Mouse (Mus musculus) heart, postnatal 0 days (tissue): ENCODE measurements around the gene Map3k7cl. TPM values are rescaled to one million over a fixed set of nuclear protein-coding genes. Genes with fewer than 3 reads are reported as not detected.

Source experiments
- ATAC-seq: fragments of 200-750 bp; cut with Nextera tagmentation; 2 replicates; pipeline ENCODE4 v1.8.0; 2017; ENCODE audit warnings: low read depth, moderate number of reproducible peaks, moderate library complexity; ENCODE audit not compliant: insufficient read depth
- DNase-seq: peaks from one replicate; pipeline ENCODE4 v3.0.0-alpha.2; 2016; ENCODE audit warnings: low spot score
- H3K27ac ChIP-seq: fragments of 300-500 bp; sonication (generic); 2 replicates; pipeline ENCODE4 v1.5.1; 2014; ENCODE audit warnings: low read depth, mild to moderate bottlenecking
- H3K27me3 ChIP-seq: fragments of 300-500 bp; sonication (generic); 2 replicates; pipeline ENCODE4 v1.6.1; 2014; ENCODE audit warnings: low read length, mixed read lengths; ENCODE audit not compliant: control insufficient read depth, insufficient read depth
- H3K36me3 ChIP-seq: fragments of 300-500 bp; sonication (generic); replicated peaks from 2 replicates; pipeline ENCODE4 v1.6.1; 2014; ENCODE audit warnings: low read length, mixed read lengths; ENCODE audit not compliant: control insufficient read depth, insufficient read depth
- H3K4me1 ChIP-seq: fragments of 300-500 bp; sonication (generic); 2 replicates; pipeline ENCODE4 v1.6.1; 2014; ENCODE audit warnings: antibody characterized with exemption; ENCODE audit not compliant: control insufficient read depth, insufficient read depth
- H3K4me2 ChIP-seq: fragments of 300-500 bp; sonication (generic); 2 replicates; pipeline ENCODE4 v1.6.1; 2014; ENCODE audit warnings: low read depth, mild to moderate bottlenecking, low read length, moderate library complexity
- H3K4me3 ChIP-seq: fragments of 300-500 bp; sonication (generic); 2 replicates; pipeline ENCODE4 v1.5.1; 2014; ENCODE audit warnings: low read depth, low read length
- H3K9ac ChIP-seq: fragments of 300-500 bp; sonication (generic); replicated peaks from 2 replicates; pipeline ENCODE4 v1.6.1; 2014; ENCODE audit warnings: low read depth, low read length, mixed read lengths
- H3K9me3 ChIP-seq: fragments of 300-500 bp; sonication (generic); replicated peaks from 2 replicates; pipeline ENCODE4 v1.6.1; 2016; ENCODE audit warnings: low read length; ENCODE audit not compliant: control insufficient read depth
- CTCF ChIP-seq: IDR thresholded peaks from 2 replicates; pipeline ENCODE4 v1.5.1; 2016; ENCODE audit warnings: antibody characterized with exemption, control low read depth, low read depth
- EP300 ChIP-seq: IDR thresholded peaks from 2 replicates; pipeline ENCODE4 v1.6.1; 2016; ENCODE audit warnings: antibody characterized with exemption, low read depth
- WGBS: fragments of 180-500 bp; shearing (Covaris S2); extraction: QIAGEN DNeasy Blood & Tissue Kit; methylation state at CpG from one replicate; pipeline ENCODE4 v1.1.7; 2014; 5-methylcytosine and 5-hydroxymethylcytosine counted together
- polyA plus RNA-seq: library from polyadenylated mRNA; unstranded; fragments of >200 nt; fragmentation: Nextera tagmentation; extraction: Ambion mirVana; gene quantifications from 2 replicates; pipeline ENCODE4 v1.2.1, GENCODE M21; 2015
- total RNA-seq: library from RNA; depleted of rRNA; stranded (reverse); fragments of >200 nt; gene quantifications from 2 replicates; pipeline ENCODE4 v1.2.3, GENCODE M21; 2014; ENCODE audit warnings: low replicate concordance

The Map3k7cl gene
- total and polyA plus RNA-seq, 2 experiments from 2014 or later: 1.0 to 3.6 TPM

GRCm38 (mm10) chr16:87612218-87612838, 59.2 kb downstream of the Map3k7cl start:
- Histone ChIP-seq H3K27me3 (no peaks in the 10 kb centered on the region), H3K9ac (no peak overlapping the region), H3K4me1 (no peaks in the 10 kb centered on the region; the same call in 1 of the 2 replicates), H3K27ac (no peak overlapping the region), H3K36me3 (no peaks in the 10 kb centered on the region), H3K4me3 (no peak overlapping the region), H3K9me3 (no peaks in the 10 kb centered on the region), H3K4me2 (peak overlapping the region; percentile 58; the same call in 1 of the 2 replicates)
- TF ChIP-seq EP300 (no peak), CTCF (no peak)
- DNase-seq (no peak), ATAC-seq (no peak)
- 76% methylated on average over 15 of the region's 15 CpGs for WGBS

GRCm38 (mm10) chr16:87617377-87617776, 64.2 kb downstream of the Map3k7cl start:
- 79% methylated on average over 6 of the region's 6 CpGs for WGBS

GRCm38 (mm10) chr16:87621246-87621645, 68.1 kb downstream of the Map3k7cl start:
- H3K9me3 ChIP-seq: peaks cover 10% of the 10 kb centered on the region; the same call in 1 of the 2 replicates
- H3K27me3 ChIP-seq: no peaks in the 10 kb centered on the region
- WGBS: 75% methylated on average over 3 of the region's 3 CpGs
- no peak overlapping the region for H3K27ac ChIP-seq
- DNase-seq: no peak
- no peak overlapping the region for H3K9ac ChIP-seq
- H3K36me3 ChIP-seq: no peaks in the 10 kb centered on the region
- no peak overlapping the region for H3K4me2 ChIP-seq
- no peak overlapping the region for H3K4me3 ChIP-seq
- TF ChIP-seq EP300 (no peak), CTCF (no peak)
- ATAC-seq: no peak
- H3K4me1 ChIP-seq: no peaks in the 10 kb centered on the region

More at GRCm38 (mm10) chr16:87617377-87617776, 64.2 kb downstream of the Map3k7cl start:
- Histone ChIP-seq H3K36me3 (no peaks in the 10 kb centered on the region), H3K9me3 (no peaks in the 10 kb centered on the region), H3K9ac (no peak overlapping the region), H3K27ac (no peak overlapping the region), H3K4me2 (no peak overlapping the region), H3K27me3 (no peaks in the 10 kb centered on the region), H3K4me1 (no peaks in the 10 kb centered on the region), H3K4me3 (no peak overlapping the region)
- DNase-seq: no peak
- no peak for ATAC-seq
- TF ChIP-seq CTCF (no peak), EP300 (no peak)

GRCm38 (mm10) chr16:87623881-87624280, 70.8 kb downstream of the Map3k7cl start:
- ATAC-seq (no peak), DNase-seq (no peak)
- H3K4me3 ChIP-seq: no peak overlapping the region
- H3K9me3 ChIP-seq: peaks cover 21% of the 10 kb centered on the region
- H3K36me3 ChIP-seq: no peaks in the 10 kb centered on the region
- no peaks in the 10 kb centered on the region for H3K27me3 ChIP-seq
- H3K4me2 ChIP-seq: no peak overlapping the region
- TF ChIP-seq CTCF (no peak), EP300 (no peak)
- H3K4me1 ChIP-seq: no peaks in the 10 kb centered on the region
- WGBS: 83% methylated on average over 5 of the region's 5 CpGs
- no peak overlapping the region for H3K27ac ChIP-seq
- no peak overlapping the region for H3K9ac ChIP-seq

- TF ChIP-seq EP300 (no peak), CTCF (no peak)
- H3K36me3 ChIP-seq: no peaks in the 10 kb centered on the region
- peaks cover 21% of the 10 kb centered on the region for H3K9me3 ChIP-seq
- no peak overlapping the region for H3K9ac ChIP-seq
- H3K4me1 ChIP-seq: no peaks in the 10 kb centered on the region
- H3K4me3 ChIP-seq: no peak overlapping the region
- 81% methylated on average over 2 of the region's 2 CpGs for WGBS
- H3K27me3 ChIP-seq: no peaks in the 10 kb centered on the region
- DNase-seq: no peak
- H3K4me2 ChIP-seq: no peak overlapping the region
- no peak overlapping the region for H3K27ac ChIP-seq
- no peak for ATAC-seq
These were observed 71.8 kb downstream of the Map3k7cl start for GRCm38 (mm10) chr16:87624937-87625336.

GRCm38 (mm10) chr16:87625341-87625740, 72.2 kb downstream of the Map3k7cl start:
- 58% methylated on average over 3 of the region's 3 CpGs for WGBS
- no peak for ATAC-seq
- no peak overlapping the region for H3K9ac ChIP-seq

More at GRCm38 (mm10) chr16:87625341-87625740, 72.2 kb downstream of the Map3k7cl start:
- Histone ChIP-seq H3K27me3 (no peaks in the 10 kb centered on the region), H3K36me3 (no peaks in the 10 kb centered on the region), H3K27ac (no peak overlapping the region), H3K4me1 (no peaks in the 10 kb centered on the region), H3K4me3 (no peak overlapping the region), H3K9me3 (peaks cover 21% of the 10 kb centered on the region), H3K4me2 (no peak overlapping the region)
- TF ChIP-seq CTCF (no peak), EP300 (no peak)
- DNase-seq: no peak
